Mouse (Mus musculus) heart, adult 2 months (tissue): ENCODE measurements at regions not wholly inside any gene's neighbourhood (a gene's known extent, or its start where the extent isn't known, plus 50 kb on each side); places are given as distances from the start of the nearest gene placed in this dataset.
A peak's percentile ranks its signal among the peaks of the same experiment; 100 is the strongest.

Experiments
- DNase-seq, 2 experiments: peaks; one replicate each; pipeline ENCODE4 v3.0.0; 2021
- H3K27ac ChIP-seq: fragments of 200-600 bp; 2 replicates; pipeline ENCODE4 v1.8.1; 2022
- H3K27me3 ChIP-seq: fragments of 200-500 bp; 2 replicates; pipeline ENCODE4 v1.6.1; 2012; ENCODE audit warnings: mild to moderate bottlenecking, low read length, inconsistent platforms, mixed read lengths; ENCODE audit not compliant: control insufficient read depth, insufficient read depth
- H3K36me3 ChIP-seq: fragments of 200-500 bp; 2 replicates; pipeline ENCODE4 v1.6.1; 2012; ENCODE audit warnings: low read length, inconsistent platforms; ENCODE audit not compliant: control insufficient read depth, insufficient read depth
- H3K4me1 ChIP-seq: fragments of 200-500 bp; 2 replicates; pipeline ENCODE4 v1.6.1; 2011; ENCODE audit warnings: low read length; ENCODE audit not compliant: control insufficient read depth, insufficient read depth
- H3K4me3 ChIP-seq: fragments of 200-600 bp; 2 replicates; pipeline ENCODE4 v1.8.1; 2022
- H3K79me2 ChIP-seq: fragments of 200-500 bp; replicated peaks from 2 replicates; pipeline ENCODE4 v1.6.1; 2012; ENCODE audit warnings: mild to moderate bottlenecking, inconsistent platforms, low read length, moderate library complexity, mixed read lengths; ENCODE audit not compliant: control insufficient read depth, insufficient read depth
- H3K9ac ChIP-seq: fragments of 200-500 bp; 2 replicates; pipeline ENCODE4 v1.6.1; 2012; ENCODE audit warnings: low read depth, mild to moderate bottlenecking, control low read depth, inconsistent platforms, low read length, mixed read lengths
- CTCF ChIP-seq: fragments of 200-600 bp; IDR thresholded peaks from 2 replicates; pipeline ENCODE4 v1.8.1; 2022; ENCODE audit warnings: antibody characterized with exemption, mild to moderate bottlenecking, moderate library complexity
- EP300 ChIP-seq: fragments of 200-500 bp; IDR thresholded peaks from 2 replicates; pipeline ENCODE4 v1.6.1; 2011; ENCODE audit warnings: low read depth, low read length, control low read depth; ENCODE audit not compliant: insufficient read depth
- POLR2A ChIP-seq: fragments of 200-500 bp; IDR thresholded peaks from 2 replicates; pipeline ENCODE4 v1.6.1; 2011; ENCODE audit warnings: mild to moderate bottlenecking, low read depth, low read length, control low read depth; ENCODE audit not compliant: insufficient read depth
- WGBS: fragments of 180-500 bp; shearing (Covaris S2); methylation state at CpG from one replicate; pipeline ENCODE4 v1.1.7; 2018; 5-methylcytosine and 5-hydroxymethylcytosine counted together
- intact Hi-C: fragments of 180-260 bp; cut with DNase I; formaldehyde crosslinking; loops from one replicate; pipeline ENCODE4 v1.15.1; 2025

GRCm38 (mm10) chr5:111877165-111877793 is 143.6 kb downstream of the Gm26897 start:
- Histone ChIP-seq H3K79me2 (no peaks in the 10 kb centered on the region), H3K27ac (no peak overlapping the region), H3K27me3 (no peaks in the 10 kb centered on the region), H3K4me3 (no peak overlapping the region), H3K4me1 (peaks cover 2% of the 10 kb centered on the region), H3K9ac (no peak overlapping the region), H3K36me3 (no peaks in the 10 kb centered on the region)
- 7% methylated on average over 8 of the region's 8 CpGs for WGBS
- intact Hi-C loops = no loop called here
- peak in 1 of 2 experiments; percentile 48 for DNase-seq
- TF ChIP-seq POLR2A (no peak), CTCF (no peak), EP300 (no peak)

GRCm38 (mm10) chr5:111879044-111879443 is 145.3 kb downstream of the Gm26897 start:
- Histone ChIP-seq H3K9ac (no peak overlapping the region), H3K27me3 (no peaks in the 10 kb centered on the region), H3K36me3 (no peaks in the 10 kb centered on the region), H3K4me3 (no peak overlapping the region), H3K79me2 (no peaks in the 10 kb centered on the region), H3K27ac (no peak overlapping the region), H3K4me1 (peaks cover 2% of the 10 kb centered on the region)
- intact Hi-C loops = no loop called here
- DNase-seq = no peak
- TF ChIP-seq CTCF (no peak), EP300 (no peak), POLR2A (no peak)

- intact Hi-C loops = no loop called here
- Histone ChIP-seq H3K36me3 (no peaks in the 10 kb centered on the region), H3K4me3 (no peak overlapping the region), H3K4me1 (peaks cover 2% of the 10 kb centered on the region), H3K27ac (no peak overlapping the region), H3K9ac (no peak overlapping the region), H3K79me2 (no peaks in the 10 kb centered on the region), H3K27me3 (no peaks in the 10 kb centered on the region)
- TF ChIP-seq EP300 = no peak
- TF ChIP-seq CTCF = no peak
- TF ChIP-seq POLR2A = no peak
- peak in 1 of 2 experiments; percentile 18 for DNase-seq
- WGBS = 29% methylated on average over 2 of the region's 2 CpGs
Observed at GRCm38 (mm10) chr5:111880268-111880667, 146.5 kb downstream of the Gm26897 start.

- H3K9ac ChIP-seq = no peak overlapping the region
- H3K27ac ChIP-seq = peak overlapping the region; percentile 15
Observed at GRCm38 (mm10) chr5:111881517-111881916, 147.8 kb downstream of the Gm26897 start.

GRCm38 (mm10) chr5:111887281-111887680 is 153.6 kb downstream of the Gm26897 start:
- Histone ChIP-seq H3K79me2 (no peaks in the 10 kb centered on the region), H3K27ac (no peak overlapping the region), H3K27me3 (no peaks in the 10 kb centered on the region), H3K9ac (no peak overlapping the region), H3K36me3 (no peaks in the 10 kb centered on the region), H3K4me1 (peaks cover 5% of the 10 kb centered on the region), H3K4me3 (no peak overlapping the region)
- no peak for DNase-seq
- intact Hi-C loops = no loop called here
- TF ChIP-seq CTCF (no peak), POLR2A (no peak), EP300 (no peak)
- WGBS = 74% methylated on average over 4 of the region's 4 CpGs

More at GRCm38 (mm10) chr5:111881517-111881916, 147.8 kb downstream of the Gm26897 start:
- Histone ChIP-seq H3K4me3 (no peak overlapping the region), H3K79me2 (no peaks in the 10 kb centered on the region), H3K4me1 (peaks cover 2% of the 10 kb centered on the region), H3K36me3 (no peaks in the 10 kb centered on the region), H3K27me3 (no peaks in the 10 kb centered on the region)
- intact Hi-C loops = no loop called here
- peak; percentile 73; the same call in 1 of the 2 replicates for TF ChIP-seq EP300
- TF ChIP-seq POLR2A = no peak
- DNase-seq = peak; percentile 53 to 68
- 20% methylated on average over 5 of the region's 5 CpGs for WGBS

GRCm38 (mm10) chr5:111890800-111891199 is 157.1 kb downstream of the Gm26897 start:
- Histone ChIP-seq H3K36me3 (no peaks in the 10 kb centered on the region), H3K9ac (no peak overlapping the region), H3K4me1 (peaks cover 8% of the 10 kb centered on the region), H3K27ac (peak overlapping the region; percentile 58), H3K4me3 (no peak overlapping the region), H3K79me2 (no peaks in the 10 kb centered on the region), H3K27me3 (peaks cover 2% of the 10 kb centered on the region; the same call in 1 of the 2 replicates)
- DNase-seq = peak; percentile 78 to 85
- TF ChIP-seq EP300 = peak; percentile 97; the same call in 1 of the 2 replicates
- TF ChIP-seq CTCF = no peak
- 37% methylated on average over 7 of the region's 7 CpGs for WGBS
- intact Hi-C loops = loop anchor here (10.0 kb wide), 1 partner anchor 476 kb away; the partner anchor contains the start of gene Mn1
